Mouse (Mus musculus) small intestine, adult 2 months (tissue): ENCODE measurements at regions not wholly inside any gene's neighbourhood (a gene's known extent, or its start where the extent isn't known, plus 50 kb on each side); places are given as distances from the start of the nearest gene placed in this dataset.

Source experiments
- CTCF ChIP-seq: fragments of 200-500 bp; IDR thresholded peaks from 2 replicates; pipeline ENCODE4 v1.5.1; 2012; ENCODE audit warnings: low read depth, mild to moderate bottlenecking, control low read depth, inconsistent platforms, low read length, moderate library complexity, mixed read lengths; ENCODE audit not compliant: insufficient replicate concordance, insufficient read length; ENCODE audit errors: extremely low read depth
- POLR2A ChIP-seq: fragments of 200-500 bp; IDR thresholded peaks from 2 replicates; pipeline ENCODE4 v1.6.1; 2012; ENCODE audit warnings: low read depth, mild to moderate bottlenecking, control low read depth, inconsistent platforms, low read length, moderate library complexity

DNA sequence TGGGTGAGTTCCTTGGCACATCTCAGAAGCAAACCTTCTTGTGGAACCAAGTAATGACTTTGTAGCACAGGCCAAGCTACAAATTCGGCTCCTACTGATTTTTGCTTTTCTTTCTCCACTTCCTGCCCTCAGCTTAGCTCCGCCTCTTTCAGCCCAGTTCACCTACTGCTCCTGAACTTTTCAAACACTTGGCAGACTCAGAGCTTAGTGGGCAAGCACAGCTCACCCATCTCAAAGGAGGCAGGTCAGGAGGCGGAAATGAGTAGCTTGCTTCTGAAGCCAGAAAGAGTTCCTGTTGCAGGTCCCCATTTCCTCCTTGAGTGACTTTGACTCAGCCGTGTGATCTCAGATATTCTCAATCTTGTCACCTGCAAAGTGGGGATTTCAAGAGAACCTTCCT, 208.5 kb upstream of the Irx3 start:
- no peak for TF ChIP-seq CTCF
- no peak for TF ChIP-seq POLR2A
